Mouse (Mus musculus) CH12F3 (cell line): ENCODE data around the gene Ggcx.
"Not testable (repeated sequence)": the region's sequence is repeated elsewhere in the genome, so short reads cannot be mapped to it uniquely, and the experiment has no call there.

ENCODE experiments used
- in situ Hi-C: fragments of 300-500 bp; cut with MboI; formaldehyde crosslinking; loops from 2 replicates; pipeline ENCODE4 v1.14.3; 2020; ENCODE audit warnings: low sequenced_read_pairs

Gene Ggcx

GRCm38 (mm10) chr6:72458418-72458817 is 44.3 kb downstream of the Ggcx start:
- in situ Hi-C loops = no loop called here

GRCm38 (mm10) chr6:72458921-72459320 is 44.8 kb downstream of the Ggcx start:
- in situ Hi-C loops = no loop called here

DNA sequence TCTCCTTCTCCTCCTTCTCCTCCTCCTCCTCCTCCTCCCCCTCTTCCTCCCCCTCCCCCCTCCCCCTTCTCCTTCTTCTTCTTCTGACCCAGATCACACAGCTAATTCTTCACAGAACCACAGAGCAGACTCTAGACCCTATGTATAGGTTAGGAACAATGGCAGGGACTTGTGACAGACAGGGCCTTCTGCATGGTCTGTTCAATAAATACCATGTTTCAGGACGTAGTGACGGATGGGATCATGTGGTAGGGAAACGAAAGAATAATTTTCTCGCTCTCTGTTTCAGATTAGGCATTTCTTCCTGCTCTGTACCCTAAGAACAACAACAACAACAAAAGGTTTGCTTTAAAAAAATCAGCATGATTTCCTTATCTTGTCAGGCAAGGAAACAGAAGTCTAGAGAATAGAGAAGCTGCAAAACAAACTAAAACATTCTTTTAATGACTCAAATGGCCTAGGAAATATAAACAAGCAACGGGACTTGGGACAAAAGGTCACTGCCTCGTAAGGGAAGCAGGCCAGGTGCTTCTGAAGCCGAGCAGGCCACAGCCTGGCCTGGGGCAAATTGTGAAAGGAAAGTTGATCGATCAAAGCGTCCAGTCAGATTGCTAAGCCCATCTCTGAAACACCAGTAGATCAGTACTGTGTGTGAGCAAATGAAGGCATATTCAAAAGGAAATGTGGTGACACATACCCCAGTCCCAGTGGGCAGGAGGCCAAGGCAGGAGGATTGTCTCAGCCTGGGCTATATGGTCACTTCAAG is 46.1 kb downstream of the Ggcx start:
- in situ Hi-C loops = no loop called here

DNA sequence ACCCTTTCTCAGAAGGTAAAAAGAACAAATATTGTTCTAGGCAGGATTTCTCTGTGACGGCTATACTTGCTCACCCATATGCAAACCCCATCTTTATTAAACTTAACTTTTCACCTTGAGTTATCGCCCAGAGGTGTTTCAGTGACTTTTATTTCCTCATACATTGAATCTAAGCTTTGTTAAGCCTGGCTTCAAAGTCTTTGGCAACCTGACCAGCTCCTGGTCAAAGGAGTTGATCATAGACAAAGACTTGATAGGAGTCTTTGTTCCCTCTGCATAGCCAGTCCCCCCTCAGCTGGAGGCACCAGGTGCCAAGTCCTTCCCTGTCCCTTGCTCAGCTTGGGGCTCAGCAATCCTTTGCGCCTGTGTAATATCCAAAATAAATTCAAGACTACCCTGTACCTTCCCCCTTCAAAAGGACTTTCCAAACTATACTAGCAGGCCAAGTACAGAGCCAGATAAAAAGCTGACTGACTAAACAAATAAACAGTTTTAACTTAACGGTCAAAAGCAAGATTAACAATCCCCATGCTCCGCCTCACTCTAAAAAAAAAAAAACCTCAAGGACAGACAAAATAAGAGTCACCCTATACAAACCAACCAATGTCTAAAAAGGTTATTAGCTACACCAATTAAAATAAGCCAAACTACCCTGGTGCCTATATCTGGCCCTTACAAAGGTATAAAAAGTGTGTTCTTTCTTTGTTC is 48.6 kb downstream of the Ggcx start:
- in situ Hi-C loops = not testable (repeated sequence)

DNA sequence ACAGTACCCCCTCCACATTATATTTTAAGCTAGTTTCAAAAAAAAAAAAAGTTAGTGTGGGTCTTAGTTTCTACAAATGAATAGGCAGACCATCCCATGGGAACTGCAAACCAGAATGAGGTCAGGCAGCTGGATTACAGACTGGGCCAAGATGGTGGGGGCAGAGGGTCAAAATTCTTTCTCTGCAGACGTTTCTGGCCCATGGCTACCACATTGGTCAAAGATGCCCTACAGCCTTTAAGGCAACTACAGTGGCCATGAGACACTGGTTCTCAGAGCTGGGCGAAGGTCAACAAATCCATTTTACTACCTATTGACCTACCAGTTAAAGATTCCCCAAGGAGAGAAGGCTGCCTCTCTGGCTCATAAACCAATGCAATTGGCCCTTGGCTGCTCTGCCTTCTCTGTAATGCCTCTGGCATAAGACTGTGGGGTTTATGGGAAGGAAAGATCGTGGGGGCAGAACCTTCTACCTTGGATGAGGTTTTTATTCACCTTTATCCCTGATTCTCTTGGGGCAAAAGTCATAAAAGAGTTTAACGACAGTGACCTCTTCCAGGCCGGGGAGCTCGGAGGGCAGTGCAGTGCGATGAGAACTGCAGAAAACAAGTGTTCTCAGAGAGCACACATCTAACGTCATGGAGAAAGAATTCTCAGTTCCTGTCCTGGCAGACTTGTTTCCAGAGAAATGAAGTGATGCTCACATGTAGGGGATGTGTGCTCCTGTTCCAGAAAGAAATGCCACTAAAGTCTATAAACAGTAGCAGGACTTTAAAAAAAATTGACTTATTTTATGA is 51.5 kb downstream of the Ggcx start:
- in situ Hi-C loops = no loop called here

DNA sequence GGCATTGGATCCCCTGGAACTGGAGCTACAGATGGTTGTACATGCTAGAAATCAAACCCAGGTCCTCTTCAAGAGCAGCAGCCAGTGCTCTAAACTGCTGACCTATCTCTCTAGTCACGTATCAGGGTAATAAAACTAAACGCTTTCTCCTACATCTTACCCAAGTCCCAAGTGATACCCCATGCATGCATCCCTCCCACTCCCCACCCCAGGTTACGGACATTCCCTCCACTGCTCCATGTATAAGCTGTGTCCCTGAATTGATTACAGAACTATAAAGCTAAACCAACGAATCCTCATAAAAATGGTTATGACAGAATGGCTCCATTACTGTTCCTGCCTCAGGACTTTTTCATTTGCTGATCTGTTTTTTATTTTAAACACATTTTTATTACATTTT is 52.1 kb downstream of the Ggcx start:
- in situ Hi-C loops = no loop called here

DNA sequence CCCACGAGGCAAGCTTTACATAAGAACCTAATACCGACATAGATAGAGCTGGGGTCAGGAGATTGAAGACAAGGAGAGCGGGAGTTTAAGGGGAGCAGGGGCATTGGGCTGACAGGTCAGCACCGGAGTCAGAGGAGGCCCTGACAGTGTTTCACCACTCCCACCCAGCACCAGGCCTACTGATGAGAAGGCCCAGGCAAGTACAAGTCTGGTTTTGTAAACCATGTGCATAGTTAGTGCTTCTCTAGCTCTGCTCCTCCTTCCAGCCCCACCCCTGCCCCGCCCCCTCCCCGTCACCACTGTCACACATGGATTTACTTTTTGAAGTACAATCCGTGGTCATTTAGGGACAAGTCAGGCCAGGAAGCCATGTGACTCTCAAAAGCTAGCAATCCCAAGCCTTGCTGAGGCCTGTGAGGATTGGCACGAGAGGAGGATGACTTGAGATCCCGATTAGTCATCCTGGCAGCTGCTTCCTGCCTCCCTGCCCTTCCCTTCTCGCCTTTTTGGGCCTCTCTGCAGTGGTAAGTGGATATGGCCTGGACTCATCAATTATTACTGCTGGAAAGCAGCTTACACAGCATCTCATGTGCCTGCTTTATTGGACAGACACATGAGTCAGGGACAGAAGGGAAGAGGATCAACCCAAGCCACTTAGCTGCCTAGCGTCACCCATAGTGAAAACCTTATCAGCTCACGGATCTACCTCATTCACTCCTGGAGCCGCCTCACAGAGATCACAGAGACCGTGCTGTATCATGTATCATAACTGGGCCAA is 59.3 kb downstream of the Ggcx start:
- in situ Hi-C loops = no loop called here

- in situ Hi-C loops = no loop called here
Measured at GRCm38 (mm10) chr6:72475221-72475985, 61.3 kb downstream of the Ggcx start.

DNA sequence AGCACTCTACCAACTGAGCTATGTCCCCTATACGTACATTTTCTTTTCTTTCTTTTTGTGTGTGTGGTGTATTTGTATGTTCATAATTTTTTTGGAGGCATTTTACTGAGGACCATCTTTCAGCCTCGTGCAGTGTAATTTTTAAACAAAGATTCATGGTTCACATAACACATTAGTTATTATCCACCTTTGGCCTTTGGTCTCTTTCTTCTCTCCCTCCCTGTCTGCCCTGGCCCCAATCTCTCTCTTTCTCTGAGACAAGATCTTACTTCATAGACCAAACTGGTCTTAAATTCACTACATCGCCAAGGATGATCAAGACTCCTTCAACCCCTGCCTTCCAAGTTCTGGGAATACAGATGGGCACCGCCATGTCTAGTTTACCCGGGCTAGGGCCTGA is 62.7 kb downstream of the Ggcx start:
- in situ Hi-C loops = no loop called here

- in situ Hi-C loops = no loop called here
Measured at GRCm38 (mm10) chr6:72477621-72478020, 63.5 kb downstream of the Ggcx start.

- in situ Hi-C loops = not testable (repeated sequence)
Measured at GRCm38 (mm10) chr6:72478691-72479090, 64.6 kb downstream of the Ggcx start.

- in situ Hi-C loops = no loop called here
Measured at GRCm38 (mm10) chr6:72479645-72480421, 65.7 kb downstream of the Ggcx start.

GRCm38 (mm10) chr6:72480422-72480702 is 66.3 kb downstream of the Ggcx start:
- in situ Hi-C loops = no loop called here
